Mouse (Mus musculus) ES-E14 (cell line): ENCODE measurements around the gene Ush1c. TPM values are rescaled to one million over a fixed set of nuclear protein-coding genes. Genes with fewer than 3 reads are reported as not detected.

Experiments
- DNase-seq: peaks from one replicate; pipeline ENCODE4 v3.0.0-alpha.2; 2013; ENCODE audit warnings: low read depth, low spot score
- H3K27ac ChIP-seq: 2 replicates; pipeline ENCODE4 v1.5.1; 2012; ENCODE audit warnings: low read depth, mild to moderate bottlenecking, low read length, moderate library complexity, mixed read lengths; ENCODE audit not compliant: poor library complexity, insufficient read depth, severe bottlenecking
- H3K36me3 ChIP-seq: 2 replicates; pipeline ENCODE4 v1.6.1; 2012; ENCODE audit warnings: mild to moderate bottlenecking, low read length, moderate library complexity, mixed read lengths; ENCODE audit not compliant: control insufficient read depth, poor library complexity, insufficient read depth, severe bottlenecking
- H3K4me1 ChIP-seq, 2 experiments: fragments of 150-350 bp in 1 of 2; sonication (generic) in 1 of 2; 2 replicates each; pipeline ENCODE4 v1.6.1; 2012; ENCODE audit warnings: low read length in 2 of 2, mild to moderate bottlenecking in 1 of 2, mixed read lengths in 1 of 2; ENCODE audit not compliant: control insufficient read depth in 2 of 2, insufficient read depth in 2 of 2, poor library complexity in 1 of 2
- H3K4me3 ChIP-seq, 2 experiments: fragments of 150-350 bp in 1 of 2; sonication (generic) in 1 of 2; 2 replicates each; pipeline ENCODE4 v1.5.1; 2012; ENCODE audit warnings: low read length in 2 of 2, low read depth in 1 of 2, mild to moderate bottlenecking in 1 of 2, mixed read lengths in 1 of 2; ENCODE audit not compliant: insufficient read depth in 1 of 2, poor library complexity in 1 of 2, severe bottlenecking in 1 of 2
- H3K9ac ChIP-seq: 2 replicates; pipeline ENCODE4 v1.6.1; 2012; ENCODE audit warnings: low read depth, mild to moderate bottlenecking, low read length, mixed read lengths; ENCODE audit not compliant: poor library complexity, insufficient read depth, severe bottlenecking
- H3K9me3 ChIP-seq: fragments of 150-350 bp; sonication (generic); 2 replicates; pipeline ENCODE4 v1.6.1; 2012; ENCODE audit warnings: low read depth, mild to moderate bottlenecking, low read length; ENCODE audit not compliant: control insufficient read depth, insufficient read depth
- CHD2 ChIP-seq: IDR thresholded peaks from 2 replicates; pipeline ENCODE4 v1.6.1; 2014; ENCODE audit warnings: mild to moderate bottlenecking, low read depth, low read length, inconsistent platforms
- HCFC1 ChIP-seq: IDR thresholded peaks from 2 replicates; pipeline ENCODE4 v1.6.1; 2012; ENCODE audit warnings: low read length, inconsistent platforms, borderline replicate concordance; ENCODE audit not compliant: insufficient read depth
- MAFK ChIP-seq: IDR thresholded peaks from 2 replicates; pipeline ENCODE4 v1.6.1; 2014; ENCODE audit warnings: mild to moderate bottlenecking, low read depth, low read length, inconsistent platforms; ENCODE audit not compliant: insufficient read depth
- ZC3H11A ChIP-seq: IDR thresholded peaks from 2 replicates; pipeline ENCODE4 v1.6.1; 2012; ENCODE audit warnings: low read depth, mild to moderate bottlenecking, inconsistent platforms, low read length, borderline replicate concordance
- ZNF384 ChIP-seq: IDR thresholded peaks from 2 replicates; pipeline ENCODE4 v1.6.1; 2012; ENCODE audit warnings: low read depth, low read length, inconsistent platforms
- in situ Hi-C, 2 experiments: fragments of 600-800 bp; cut with MboI; formaldehyde crosslinking; loops; one replicate each; pipeline ENCODE4 v1.15.1; 2025; ENCODE audit warnings: low sequenced_read_pairs in 2 of 2, inconsistent platforms in 1 of 2; ENCODE audit not compliant: unreplicated experiment in 2 of 2
- total RNA-seq: library from RNA; depleted of rRNA; stranded (reverse); fragments of 300-350 nt; gene quantifications from 2 replicates; pipeline ENCODE4 v1.2.3, GENCODE M21; 2012

The Ush1c gene
- total RNA-seq, 1 experiment, result 0.18 TPM

DNA sequence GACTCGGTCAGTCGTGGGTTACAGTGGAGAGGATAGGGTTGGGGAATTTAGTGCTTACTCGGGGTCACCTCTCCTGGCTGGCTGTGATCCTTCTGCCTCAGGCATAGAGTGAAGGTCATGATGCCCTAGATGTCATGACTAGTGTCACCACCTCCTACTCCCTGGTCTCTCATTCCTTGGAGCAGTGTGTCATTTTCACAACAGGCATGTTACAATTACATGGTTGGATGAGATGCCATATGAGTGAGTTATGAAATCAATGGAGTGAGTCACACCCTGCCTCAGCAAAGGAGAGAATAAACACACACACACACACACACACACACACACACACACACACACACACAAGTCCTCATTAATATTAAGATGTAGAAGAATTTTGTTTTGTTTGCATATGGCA, 9.3 kb upstream of the Ush1c start:
- no peaks in the 10 kb centered on the region for H3K4me1 ChIP-seq
- H3K4me3 ChIP-seq, result no peak overlapping the region
- TF ChIP-seq ZNF384 (no peak), CHD2 (no peak), HCFC1 (no peak), MAFK (no peak), ZC3H11A (no peak)
- H3K27ac ChIP-seq, result no peak overlapping the region
- DNase-seq, result no peak
- H3K9me3 ChIP-seq, result no peaks in the 10 kb centered on the region
- in situ Hi-C loops, result no loop called here
- no peak overlapping the region for H3K9ac ChIP-seq
- H3K36me3 ChIP-seq, result no peaks in the 10 kb centered on the region

- in situ Hi-C loops, result no loop called here
- H3K9ac ChIP-seq, result no peak overlapping the region
- H3K4me1 ChIP-seq, result no peaks in the 10 kb centered on the region
- H3K4me3 ChIP-seq, result no peak overlapping the region
- H3K9me3 ChIP-seq, result no peaks in the 10 kb centered on the region
- DNase-seq, result no peak
- TF ChIP-seq ZNF384, result no peak
- TF ChIP-seq MAFK, result no peak
- no peak for TF ChIP-seq CHD2
- TF ChIP-seq ZC3H11A, result no peak
- no peak for TF ChIP-seq HCFC1
- H3K27ac ChIP-seq, result no peak overlapping the region
- no peaks in the 10 kb centered on the region for H3K36me3 ChIP-seq
Measured at GRCm38 (mm10) chr7:46246876-46247275, 8.6 kb upstream of the Ush1c start.

- no peak for DNase-seq
- in situ Hi-C loops, result no loop called here
- Histone ChIP-seq H3K9ac (no peak within 1 kb of the TSS), H3K9me3 (no peaks in the 10 kb centered on the region), H3K36me3 (no peaks in the 10 kb centered on the region), H3K27ac (no peak within 1 kb of the TSS), H3K4me1 (no peaks in the 10 kb centered on the region), H3K4me3 (no peak within 1 kb of the TSS)
- TF ChIP-seq CHD2 (no peak), MAFK (no peak), ZNF384 (no peak), ZC3H11A (no peak), HCFC1 (no peak)
Measured at GRCm38 (mm10) chr7:46240696-46241095, 2.4 kb upstream of the Ush1c start, which contains the start of gene Otog. TSS of gene Otog (plus strand) at chr7:46240987.

GRCm38 (mm10) chr7:46240091-46240490, 1.8 kb upstream of the Ush1c start:
- no peak overlapping the region for H3K9ac ChIP-seq
- no peaks in the 10 kb centered on the region for H3K9me3 ChIP-seq
- in situ Hi-C loops, result no loop called here
- no peaks in the 10 kb centered on the region for H3K4me1 ChIP-seq
- H3K4me3 ChIP-seq, result no peak overlapping the region
- no peaks in the 10 kb centered on the region for H3K36me3 ChIP-seq
- no peak overlapping the region for H3K27ac ChIP-seq
- no peak for DNase-seq
- TF ChIP-seq ZNF384, result no peak
- TF ChIP-seq MAFK, result no peak
- TF ChIP-seq ZC3H11A, result no peak
- TF ChIP-seq CHD2, result no peak
- TF ChIP-seq HCFC1, result no peak

DNA sequence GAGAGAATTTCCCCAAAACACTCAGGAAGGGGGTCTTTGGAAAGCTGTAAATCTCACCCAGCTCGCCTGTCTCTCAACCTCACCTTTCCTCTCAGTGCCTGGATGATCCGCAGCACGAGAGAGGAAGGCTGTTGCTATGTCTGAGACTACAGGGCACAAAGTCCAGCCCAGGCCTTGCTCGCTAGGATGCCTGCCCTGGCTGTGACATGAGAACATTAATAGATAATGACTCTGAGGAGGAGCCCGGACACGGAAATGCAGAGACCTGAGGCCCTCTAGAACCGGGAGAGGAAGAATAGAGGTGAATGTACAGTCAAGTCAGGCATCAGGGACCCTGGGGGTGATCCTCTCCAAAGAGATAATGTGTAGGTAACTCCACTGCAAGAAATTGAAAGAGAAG, 1.1 kb downstream of the Ush1c start:
- DNase-seq, result no peak
- no peak overlapping the region for H3K4me3 ChIP-seq
- no peaks in the 10 kb centered on the region for H3K4me1 ChIP-seq
- no peak overlapping the region for H3K27ac ChIP-seq
- no peaks in the 10 kb centered on the region for H3K36me3 ChIP-seq
- H3K9ac ChIP-seq, result no peak overlapping the region
- in situ Hi-C loops, result no loop called here
- no peaks in the 10 kb centered on the region for H3K9me3 ChIP-seq
- TF ChIP-seq MAFK, result no peak
